Mouse (Mus musculus) Patski (cell line): ENCODE results near the gene Pml. TPM values are rescaled to one million over a fixed set of nuclear protein-coding genes. Genes with fewer than 3 reads are reported as not detected.

Experiments used
- ATAC-seq: fragments of 100-300 bp; one replicate; pipeline ENCODE4 v1.8.0; 2021
- CTCF ChIA-PET: fragments of 350-600 bp; sonication (Branson Sonifier 250); formaldehyde crosslinking; loops from one replicate; lab custom pipeline; 2022; ENCODE audit warnings: inconsistent platforms; lab: Charles Lee
- POLR2A ChIA-PET: fragments of 350-600 bp; sonication (Branson Sonifier 250); formaldehyde crosslinking; loops from one replicate; lab custom pipeline; 2022; ENCODE audit warnings: antibody characterized with exemption, inconsistent platforms; lab: Charles Lee
- DNase-seq: peaks from one replicate; pipeline ENCODE4 v3.0.0-alpha.2; 2011; ENCODE audit warnings: low read depth, low spot score
- H3K27me3 ChIP-seq: fragments of 371-371 bp; one replicate; pipeline ENCODE4 v1.5.1; 2021
- CTCF ChIP-seq: fragments of 100-300 bp; IDR thresholded peaks from one replicate; pipeline ENCODE4 v1.5.1; 2021
- in situ Hi-C: fragments of 300-500 bp; cut with MboI; formaldehyde crosslinking; loops from 3 replicates; pipeline ENCODE4 v1.11.1; 2018; ENCODE audit warnings: low pct_unique_long_range_greater_than_20kb, mixed read lengths
- polyA plus RNA-seq: library from polyadenylated mRNA; unstranded; gene quantifications from one replicate; pipeline ENCODE4 v1.2.3, GENCODE M21; 2021

Pml gene
- polyA plus RNA-seq, 1 experiment from 2014 or later: 37.8 TPM

GRCm38 (mm10) chr9:58280259-58281109, 30.9 kb upstream of the Pml start:
- peak; percentile 92 for TF ChIP-seq CTCF
- in situ Hi-C loops: no loop called here
- ATAC-seq (no peak), DNase-seq (no peak)
- ChIA-PET POLR2A (interaction anchor here (0.9 kb wide), 1 partner anchor 27 kb away, joined by 3 read pairs; no protein-coding TSS in a partner anchor), CTCF (interaction anchor here (0.7 to 4.6 kb wide), 11 partner anchors 14 to 232 kb away, joined by 3 to 37 read pairs (median 4); partner anchors contain the start of gene Pml)
- no peaks in the 10 kb centered on the region for H3K27me3 ChIP-seq

- ChIA-PET CTCF (interaction anchor here (1.3 to 4.6 kb wide), 5 partner anchors 13 to 60 kb away, joined by 4 to 37 read pairs (median 9); partner anchors contain the start of gene Pml), POLR2A (interaction anchor here (0.9 kb wide), 1 partner anchor 27 kb away, joined by 3 read pairs; no protein-coding TSS in a partner anchor)
- no peak for ATAC-seq
- DNase-seq: no peak
- no peaks in the 10 kb centered on the region for H3K27me3 ChIP-seq
- no peak for TF ChIP-seq CTCF
- in situ Hi-C loops: no loop called here
Observed at GRCm38 (mm10) chr9:58279780-58280179, 30.2 kb upstream of the Pml start.

- in situ Hi-C loops: no loop called here
- TF ChIP-seq CTCF: no peak
- no peak for ATAC-seq
- ChIA-PET POLR2A (interaction anchor here (1.0 kb wide), 1 partner anchor 25 kb away, joined by 3 read pairs; no protein-coding TSS in a partner anchor), CTCF (interaction anchor here (4.0 to 4.6 kb wide), 2 partner anchors 32 to 55 kb away, joined by 23 to 37 read pairs; no protein-coding TSS in a partner anchor)
- DNase-seq: no peak
- no peaks in the 10 kb centered on the region for H3K27me3 ChIP-seq
Observed at GRCm38 (mm10) chr9:58278821-58279723, 29.5 kb upstream of the Pml start.

GRCm38 (mm10) chr9:58278313-58278712, 28.7 kb upstream of the Pml start:
- H3K27me3 ChIP-seq: no peaks in the 10 kb centered on the region
- POLR2A ChIA-PET: interaction anchor here (1.0 kb wide), 1 partner anchor 24 kb away, joined by 3 read pairs; no protein-coding TSS in a partner anchor
- CTCF ChIA-PET: interaction anchor here (4.0 kb wide), 1 partner anchor 31 kb away, joined by 23 read pairs; no protein-coding TSS in a partner anchor
- in situ Hi-C loops: no loop called here
- DNase-seq (no peak), ATAC-seq (no peak)
- TF ChIP-seq CTCF: no peak

- ATAC-seq: no peak
- CTCF ChIA-PET: interaction anchor here (1.0 to 2.0 kb wide), 5 partner anchors 22 to 50 kb away, joined by 3 to 7 read pairs (median 6); partner anchors contain the start of genes Pml and Stoml1
- DNase-seq: no peak
- POLR2A ChIA-PET: no interaction called here
- no peaks in the 10 kb centered on the region for H3K27me3 ChIP-seq
- TF ChIP-seq CTCF: no peak
- in situ Hi-C loops: no loop called here
Observed at GRCm38 (mm10) chr9:58276346-58276745, 26.8 kb upstream of the Pml start.

GRCm38 (mm10) chr9:58275797-58276196, 26.2 kb upstream of the Pml start:
- DNase-seq (no peak), ATAC-seq (no peak)
- peak; percentile 15 for TF ChIP-seq CTCF
- CTCF ChIA-PET: interaction anchor here (1.2 to 4.1 kb wide), 5 partner anchors 22 to 237 kb away, joined by 5 to 15 read pairs (median 6); partner anchors contain the start of genes Pml and Stoml1
- in situ Hi-C loops: no loop called here
- no peaks in the 10 kb centered on the region for H3K27me3 ChIP-seq
- POLR2A ChIA-PET: no interaction called here

- ChIA-PET CTCF (interaction anchor here (1.2 to 4.1 kb wide), 5 partner anchors 21 to 237 kb away, joined by 5 to 15 read pairs (median 6); partner anchors contain the start of genes Pml and Stoml1), POLR2A (no interaction called here)
- H3K27me3 ChIP-seq: no peaks in the 10 kb centered on the region
- DNase-seq: no peak
- in situ Hi-C loops: no loop called here
- ATAC-seq: peak; percentile 69
- no peak for TF ChIP-seq CTCF
Observed at GRCm38 (mm10) chr9:58275115-58275774, 25.7 kb upstream of the Pml start.

GRCm38 (mm10) chr9:58274626-58275025, 25.0 kb upstream of the Pml start:
- no peak for TF ChIP-seq CTCF
- ChIA-PET POLR2A (interaction anchor here (0.6 kb wide), 1 partner anchor 26 kb away, joined by 3 read pairs; no protein-coding TSS in a partner anchor), CTCF (interaction anchor here (0.9 to 4.1 kb wide), 6 partner anchors 19 to 236 kb away, joined by 3 to 15 read pairs (median 6); partner anchors contain the start of genes Pml and Stoml1)
- ATAC-seq (no peak), DNase-seq (no peak)
- no peaks in the 10 kb centered on the region for H3K27me3 ChIP-seq
- in situ Hi-C loops: no loop called here

- DNase-seq: no peak
Observed at GRCm38 (mm10) chr9:58274101-58274604, 24.6 kb upstream of the Pml start.

More at GRCm38 (mm10) chr9:58274101-58274604, 24.6 kb upstream of the Pml start:
- no peaks in the 10 kb centered on the region for H3K27me3 ChIP-seq
- ATAC-seq: no peak
- ChIA-PET POLR2A (interaction anchor here (0.6 kb wide), 1 partner anchor 26 kb away, joined by 3 read pairs; no protein-coding TSS in a partner anchor), CTCF (interaction anchor here (0.9 to 4.1 kb wide), 3 partner anchors 18 to 48 kb away, joined by 3 to 15 read pairs (median 4); no protein-coding TSS in a partner anchor)
- in situ Hi-C loops: no loop called here
- TF ChIP-seq CTCF: no peak
